Comparison of ENCODE assay signal across 8 mouse cellular contexts in genomic region chr3:21936262-21936603, GRCm38 (mm10).
DNase-seq lines count a peak whose midpoint lies in the region; ATAC-seq and TF ChIP-seq lines count a peak whose summit lies in the region.

No protein-coding gene starts in this region.

- H3K36me3 ChIP-seq in spleen, adult 2 months (ENCODE audit: control insufficient read depth, insufficient read depth, low read length), result no peaks in the 10 kb centered on the region
- H3K36me3 ChIP-seq in forebrain, embryonic 14.5 days (ENCODE audit: control insufficient read depth, insufficient read depth, low read length), result no peaks in the 10 kb centered on the region
- no peaks in the 10 kb centered on the region for H3K36me3 ChIP-seq in liver, embryonic 13.5 days
- no peaks in the 10 kb centered on the region for H3K36me3 ChIP-seq in stomach, embryonic 15.5 days
- no peaks in the 10 kb centered on the region for H3K36me3 ChIP-seq in kidney, adult 2 months (ENCODE audit: control insufficient read depth, insufficient read depth, low read length)

- H3K9me3 ChIP-seq in forebrain, embryonic 14.5 days (replicated peaks; ENCODE audit: control insufficient read depth, low read length), result no peaks in the 10 kb centered on the region
- H3K9me3 ChIP-seq in liver, embryonic 13.5 days (replicated peaks), result no peaks in the 10 kb centered on the region
- H3K9me3 ChIP-seq in stomach, embryonic 15.5 days, result no peaks in the 10 kb centered on the region

- H3K9ac ChIP-seq in forebrain, embryonic 14.5 days (ENCODE audit: low read length), result peak overlapping the region; percentile 29; the same call in 1 of the 2 replicates
- peak overlapping the region; percentile 58 for H3K9ac ChIP-seq in liver, embryonic 13.5 days
- H3K9ac ChIP-seq in stomach, embryonic 15.5 days, result no peak overlapping the region

- 0 out of 2 replicates have a peak, but pooled peaks have one; percentile 11 for ATAC-seq in forebrain, embryonic 14.5 days
- peak; percentile 63; the same call in 1 of the 2 replicates for ATAC-seq in liver, embryonic 13.5 days (ENCODE audit: low read depth)
- no peak for ATAC-seq in stomach, embryonic 15.5 days (ENCODE audit: insufficient read depth, low FRiP score, low read depth)
- ATAC-seq in frontal cortex, adult (ENCODE audit: low TSS enrichment), result no peak; the same call in 1 of the 2 replicates

- DNase-seq in spleen, adult 2 months (ENCODE audit: low read depth in 1 of 2, low spot score in 2 of 2), result no peak
- DNase-seq in spleen, postnatal 4 days (ENCODE audit: low spot score in 2 of 2), result no peak
- no peak for DNase-seq in forebrain, embryonic 14.5 days (ENCODE audit: low spot score)
- no peak for DNase-seq in liver, embryonic 13.5 days
- no peak for DNase-seq in kidney, adult 2 months
- DNase-seq in frontal cortex, postnatal 36 days (ENCODE audit: low spot score in 2 of 2), result no peak

- H3K27me3 ChIP-seq in spleen, adult 2 months (ENCODE audit: control insufficient read depth, insufficient read depth, low read length), result no peaks in the 10 kb centered on the region
- H3K27me3 ChIP-seq in forebrain, embryonic 14.5 days (replicated peaks; ENCODE audit: control insufficient read depth, insufficient read depth, low read length), result no peaks in the 10 kb centered on the region
- no peaks in the 10 kb centered on the region for H3K27me3 ChIP-seq in liver, embryonic 13.5 days
- H3K27me3 ChIP-seq in stomach, embryonic 15.5 days (replicated peaks), result no peaks in the 10 kb centered on the region
- H3K27me3 ChIP-seq in kidney, adult 2 months (replicated peaks; ENCODE audit: control insufficient read depth, insufficient read depth, low read length), result no peaks in the 10 kb centered on the region

- H3K4me3 ChIP-seq in spleen, adult 2 months (ENCODE audit: extremely low read depth, insufficient read depth, insufficient read length), result peak overlapping the region; percentile 50
- peak overlapping the region; percentile 19; the same call in 1 of the 2 replicates for H3K4me3 ChIP-seq in forebrain, embryonic 14.5 days (ENCODE audit: low read depth, low read length)
- peak overlapping the region; percentile 51 for H3K4me3 ChIP-seq in liver, embryonic 13.5 days (replicated peaks)
- H3K4me3 ChIP-seq in stomach, embryonic 15.5 days (replicated peaks), result peak overlapping the region; percentile 35
- no peak overlapping the region for H3K4me3 ChIP-seq in kidney, adult 2 months (ENCODE audit: insufficient read depth, low read depth, low read length)

- TF ChIP-seq POLR2A in spleen, adult 2 months (IDR thresholded peaks at IDR 0.05; ENCODE audit: low read depth, low read length), result no peak
- no peak for TF ChIP-seq POLR2A in kidney, adult 2 months (IDR thresholded peaks at IDR 0.05; ENCODE audit: low read depth, low read length)

- peak overlapping the region; percentile 50 for H3K4me2 ChIP-seq in forebrain, embryonic 14.5 days (ENCODE audit: low read length)
- peak overlapping the region; percentile 74 for H3K4me2 ChIP-seq in liver, embryonic 13.5 days
- peak overlapping the region; percentile 63 for H3K4me2 ChIP-seq in stomach, embryonic 15.5 days

- TF ChIP-seq CTCF in spleen, adult 2 months (IDR thresholded peaks at IDR 0.05; ENCODE audit: extremely low read depth, insufficient read depth, insufficient read length, insufficient replicate concordance), result no peak
- no peak for TF ChIP-seq CTCF in kidney, adult 2 months (conservative IDR thresholded peaks at IDR 0.05; ENCODE audit: insufficient read depth, insufficient read length, low read depth, low read length)

- peaks cover 30% of the 10 kb centered on the region; the same call in 1 of the 2 replicates for H3K4me1 ChIP-seq in spleen, adult 2 months (ENCODE audit: control insufficient read depth, insufficient read depth, insufficient read length)
- H3K4me1 ChIP-seq in forebrain, embryonic 14.5 days (ENCODE audit: control insufficient read depth, insufficient read depth, low read length), result peaks cover 28% of the 10 kb centered on the region
- peaks cover 55% of the 10 kb centered on the region for H3K4me1 ChIP-seq in liver, embryonic 13.5 days (replicated peaks)
- peaks cover 24% of the 10 kb centered on the region for H3K4me1 ChIP-seq in stomach, embryonic 15.5 days
- H3K4me1 ChIP-seq in kidney, adult 2 months (ENCODE audit: control insufficient read depth, insufficient read depth, low read length), result peaks cover 30% of the 10 kb centered on the region

- 13% methylated on average over 8 of the region's 8 CpGs for WGBS in spleen, adult 2 months
- 5% methylated on average over 8 of the region's 8 CpGs for WGBS in forebrain, embryonic 14.5 days
- WGBS in liver, embryonic 13.5 days (ENCODE audit: insufficient replicate concordance), result 4% methylated on average over 8 of the region's 8 CpGs
- WGBS in stomach, embryonic 15.5 days, result 7% methylated on average over 8 of the region's 8 CpGs
- WGBS in kidney, adult 2 months, result 16% methylated on average over 8 of the region's 8 CpGs

- H3K27ac ChIP-seq in spleen, adult 2 months (ENCODE audit: insufficient read depth, low read length), result peak overlapping the region; percentile 64
- peak overlapping the region; percentile 88; the same call in 1 of the 2 replicates for H3K27ac ChIP-seq in forebrain, embryonic 14.5 days (ENCODE audit: low read depth, low read length)
- no peak overlapping the region for H3K27ac ChIP-seq in liver, embryonic 13.5 days
- H3K27ac ChIP-seq in stomach, embryonic 15.5 days, result no peak overlapping the region; the same call in 1 of the 2 replicates
- H3K27ac ChIP-seq in kidney, adult 2 months (ENCODE audit: insufficient read depth, low read depth, low read length), result no peak overlapping the region; the same call in 1 of the 2 replicates

Comparison
In these comparisons a context has a peak if more than half of its experiments do, and no peak if none do; other contexts are left out.
1. H3K27ac ChIP-seq: peak in spleen, adult 2 months (single experiment) and forebrain, embryonic 14.5 days (single experiment); none in liver, embryonic 13.5 days (single experiment), stomach, embryonic 15.5 days (single experiment) and kidney, adult 2 months (single experiment).
2. ATAC-seq: peak in forebrain, embryonic 14.5 days (single experiment) and liver, embryonic 13.5 days (single experiment); none in stomach, embryonic 15.5 days (single experiment) and frontal cortex, adult (single experiment).
3. Peak in every context shown above with its lines, with median percentiles within 50 percentile points of each other: H3K4me2 ChIP-seq.